Mouse (Mus musculus) E14TG2a.4 (cell line): ENCODE results near the gene Lpp.

Source experiments
- CTCF ChIP-seq: conservative IDR thresholded peaks from 2 replicates; pipeline ENCODE4 v1.5.1; 2014; ENCODE audit warnings: low read length
- POU5F1 ChIP-seq: IDR thresholded peaks from 2 replicates; pipeline ENCODE4 v1.6.1; 2014; ENCODE audit warnings: low read length, borderline replicate concordance

- TF ChIP-seq CTCF (no peak), POU5F1 (no peak)
Measured at GRCm38 (mm10) chr16:24353816-24354215, 39.5 kb upstream of the Lpp start.
